Mouse (Mus musculus) E14TG2a.4 (cell line): ENCODE data around the gene Aurkc.
"Not testable (repeated sequence)": the region's sequence is repeated elsewhere in the genome, so short reads cannot be mapped to it uniquely, and the experiment has no call there.

ENCODE experiments used
- H3K27me3 ChIP-seq: 2 replicates; pipeline ENCODE4 v1.6.1; 2014; ENCODE audit warnings: low read length, control low read depth; ENCODE audit not compliant: insufficient read depth
- H3K36me3 ChIP-seq: 2 replicates; pipeline ENCODE4 v1.6.1; 2014; ENCODE audit warnings: low read length, control low read depth; ENCODE audit not compliant: insufficient read depth
- H3K4me1 ChIP-seq: replicated peaks from 2 replicates; pipeline ENCODE4 v1.6.1; 2014; ENCODE audit warnings: low read depth, low read length, control low read depth
- H3K4me3 ChIP-seq: replicated peaks from 2 replicates; pipeline ENCODE4 v1.5.1; 2014; ENCODE audit warnings: mild to moderate bottlenecking, low read length
- H3K9me3 ChIP-seq: 2 replicates; pipeline ENCODE4 v1.6.1; 2014; ENCODE audit warnings: low read length, control low read depth
- CTCF ChIP-seq: conservative IDR thresholded peaks from 2 replicates; pipeline ENCODE4 v1.5.1; 2014; ENCODE audit warnings: low read length
- NANOG ChIP-seq: IDR thresholded peaks from 2 replicates; pipeline ENCODE4 v1.6.1; 2014; ENCODE audit warnings: borderline replicate concordance, low read length, mixed read lengths
- POU5F1 ChIP-seq: IDR thresholded peaks from 2 replicates; pipeline ENCODE4 v1.6.1; 2014; ENCODE audit warnings: low read length, borderline replicate concordance

The Aurkc gene

DNA sequence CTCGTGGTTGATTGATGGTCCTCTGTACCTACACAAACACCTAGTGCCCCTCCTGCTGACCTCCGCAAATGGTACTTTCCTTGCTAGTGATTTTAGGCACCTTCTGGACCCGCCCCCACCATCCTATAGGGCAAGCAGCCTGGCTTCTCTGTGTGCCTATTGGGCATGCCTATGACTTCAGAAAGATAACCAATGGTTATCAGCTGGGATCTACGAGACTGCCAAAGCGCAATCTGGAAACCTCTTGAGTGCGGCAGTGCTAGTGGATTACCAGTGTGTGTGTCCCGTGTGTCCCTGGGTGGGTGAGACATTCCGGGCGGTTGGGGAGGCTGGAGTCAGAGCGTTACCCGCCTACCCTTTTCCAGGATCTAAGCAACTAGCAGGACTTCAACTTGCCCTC lies at the start of gene Aurkc:
Gene Aurkc (plus strand): TSS at position 50 of the 400 bp plus-strand sequence.
- Histone ChIP-seq H3K4me3 (peak within 1 kb of the TSS; percentile 66), H3K4me1 (peaks cover 40% of the 10 kb centered on the region)
- not testable (repeated sequence) for H3K9me3 ChIP-seq, H3K27me3 ChIP-seq, H3K36me3 ChIP-seq

DNA sequence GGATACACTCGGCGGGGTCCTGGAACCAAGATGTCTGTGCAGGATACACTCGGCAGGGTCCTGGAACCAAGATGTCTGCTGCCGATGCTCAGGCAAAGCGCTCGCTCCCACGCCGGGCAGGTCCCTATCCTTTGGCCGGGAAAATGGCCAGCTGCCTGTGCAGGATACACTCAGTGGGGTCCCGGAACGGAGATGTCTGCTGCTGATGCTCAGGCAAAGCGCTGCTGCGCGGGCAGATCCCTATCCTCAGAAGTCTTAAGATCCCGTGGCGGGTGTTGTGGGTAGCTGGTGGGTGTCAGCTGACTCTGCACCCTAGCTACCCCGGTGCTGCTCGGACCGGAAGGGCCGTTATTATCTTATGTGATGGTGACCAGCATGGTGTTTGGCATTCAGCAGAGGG lies 47.0 kb upstream of the Aurkc start:
- H3K27me3 ChIP-seq, H3K36me3 ChIP-seq, H3K9me3 ChIP-seq, H3K4me1 ChIP-seq: not testable (repeated sequence)
- H3K4me3 ChIP-seq: peak overlapping the region; percentile 67

DNA sequence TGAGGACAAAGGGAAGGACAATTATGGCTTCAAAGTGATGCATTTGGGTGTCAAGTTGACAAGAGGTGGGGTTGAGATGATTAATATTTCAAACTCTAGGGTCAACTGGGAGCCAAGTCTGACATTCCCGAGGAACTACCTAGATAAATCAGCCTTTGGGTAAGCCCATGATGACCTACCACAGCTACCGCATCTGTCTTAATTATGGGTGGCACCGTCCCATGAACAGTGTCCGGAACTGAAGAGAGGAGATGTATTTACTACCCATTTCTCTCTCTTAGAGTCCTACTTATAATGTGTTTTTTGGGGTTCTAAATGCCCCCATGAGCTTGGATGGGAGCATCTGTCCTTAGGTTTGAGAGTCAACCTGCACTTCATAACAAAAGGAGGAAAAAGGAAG lies 38.5 kb upstream of the Aurkc start:
- H3K36me3 ChIP-seq: no peaks in the 10 kb centered on the region
- H3K4me1 ChIP-seq: peaks cover 19% of the 10 kb centered on the region
- H3K27me3 ChIP-seq: no peaks in the 10 kb centered on the region
- H3K9me3 ChIP-seq: no peaks in the 10 kb centered on the region
- TF ChIP-seq NANOG: no peak
- TF ChIP-seq CTCF: no peak
- TF ChIP-seq POU5F1: no peak
- no peak overlapping the region for H3K4me3 ChIP-seq

DNA sequence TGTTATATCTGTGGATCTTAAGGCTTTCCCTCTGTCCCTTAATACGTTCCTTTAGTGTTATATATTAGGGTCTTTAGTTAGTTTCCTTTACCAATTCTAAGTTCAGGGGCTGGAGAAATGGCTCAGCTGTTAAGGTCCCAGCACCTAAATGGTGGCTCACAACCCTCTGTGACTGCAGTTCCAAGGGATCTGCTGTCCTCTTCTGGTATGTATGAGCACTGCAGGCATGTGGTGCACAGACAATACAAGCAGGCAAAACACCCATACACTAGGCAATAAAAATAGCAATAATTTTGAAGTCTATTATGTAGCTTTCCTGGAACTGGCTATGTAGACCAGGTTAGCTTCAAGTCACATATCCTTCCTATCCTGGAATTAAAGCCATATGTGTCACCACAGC lies 36.5 kb upstream of the Aurkc start:
- Histone ChIP-seq H3K9me3 (no peaks in the 10 kb centered on the region), H3K36me3 (no peaks in the 10 kb centered on the region), H3K27me3 (no peaks in the 10 kb centered on the region), H3K4me1 (peaks cover 13% of the 10 kb centered on the region), H3K4me3 (no peak overlapping the region)
- no peak for TF ChIP-seq NANOG
- TF ChIP-seq CTCF: peak; percentile 92

DNA sequence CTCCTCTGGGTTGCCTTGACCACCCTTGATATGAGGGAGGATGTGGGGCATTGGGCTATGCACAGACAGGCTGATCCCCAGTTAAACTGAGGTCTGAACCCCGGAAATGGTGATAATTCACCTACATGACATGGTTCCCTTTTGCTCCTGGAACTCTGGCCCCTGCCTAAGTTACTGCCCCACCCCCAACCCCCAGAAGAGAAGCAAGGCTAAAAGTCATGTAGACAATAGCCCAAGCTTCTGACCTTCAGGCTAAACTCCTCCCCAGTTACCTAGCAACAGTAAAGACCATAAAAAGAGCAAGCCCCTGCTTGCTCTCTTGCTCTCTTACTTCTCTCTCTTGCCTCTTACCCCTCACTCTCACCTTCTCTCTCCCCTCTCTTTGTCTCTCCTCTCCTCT lies 21.5 kb upstream of the Aurkc start:
- Histone ChIP-seq H3K36me3 (no peaks in the 10 kb centered on the region), H3K27me3 (no peaks in the 10 kb centered on the region), H3K4me3 (no peak overlapping the region), H3K9me3 (peaks cover 7% of the 10 kb centered on the region; the same call in 1 of the 2 replicates), H3K4me1 (peaks cover 29% of the 10 kb centered on the region)
- TF ChIP-seq POU5F1 (no peak), CTCF (no peak), NANOG (no peak)

DNA sequence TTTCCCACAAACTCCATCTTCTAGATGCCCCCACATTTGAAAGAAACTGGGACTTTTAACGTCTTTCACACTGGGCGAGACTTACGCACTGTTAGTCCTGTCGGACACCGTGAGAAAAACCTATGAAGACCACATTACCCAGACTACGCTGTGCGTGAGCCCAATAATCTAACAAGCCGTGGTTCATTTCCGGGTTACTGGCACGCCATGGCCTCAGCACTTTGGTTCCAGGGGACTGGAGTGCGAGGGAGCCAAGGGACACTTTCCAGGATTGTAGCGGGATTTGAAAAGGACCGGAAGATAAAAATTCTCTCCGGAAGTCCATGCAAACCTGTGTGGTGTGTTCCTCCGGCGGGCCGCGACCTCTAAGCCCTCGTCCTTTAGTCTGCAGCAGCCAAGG lies 18.2 kb upstream of the Aurkc start:
- no peaks in the 10 kb centered on the region for H3K27me3 ChIP-seq
- H3K9me3 ChIP-seq: peaks cover 7% of the 10 kb centered on the region; the same call in 1 of the 2 replicates
- peak overlapping the region; percentile 79 for H3K4me3 ChIP-seq
- TF ChIP-seq POU5F1: no peak
- TF ChIP-seq NANOG: no peak
- TF ChIP-seq CTCF: no peak
- H3K36me3 ChIP-seq: peaks cover 1% of the 10 kb centered on the region; the same call in 1 of the 2 replicates
- peaks cover 29% of the 10 kb centered on the region for H3K4me1 ChIP-seq

DNA sequence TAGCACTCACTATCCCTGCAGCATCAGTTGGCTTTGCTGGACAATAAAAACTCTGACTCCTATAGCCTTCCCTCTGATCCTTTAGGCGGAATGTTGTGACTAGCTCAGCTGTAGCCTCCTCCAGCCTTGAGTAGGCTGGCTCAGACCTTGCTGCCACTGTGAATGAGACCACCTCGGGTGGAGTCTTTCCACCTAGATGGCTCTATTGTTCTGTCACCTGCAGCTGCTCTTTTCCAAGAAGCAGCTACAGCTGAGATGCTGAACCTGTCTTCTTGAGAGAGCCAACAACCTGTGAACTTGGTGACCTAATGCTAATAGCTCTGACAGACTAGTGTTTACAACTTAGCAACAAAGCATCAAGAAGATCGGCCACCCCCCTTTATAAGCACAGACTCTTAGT lies 3.8 kb downstream of the Aurkc start:
- not testable (repeated sequence) for H3K36me3 ChIP-seq, H3K4me3 ChIP-seq, H3K9me3 ChIP-seq, H3K27me3 ChIP-seq
- H3K4me1 ChIP-seq: peaks cover 37% of the 10 kb centered on the region

DNA sequence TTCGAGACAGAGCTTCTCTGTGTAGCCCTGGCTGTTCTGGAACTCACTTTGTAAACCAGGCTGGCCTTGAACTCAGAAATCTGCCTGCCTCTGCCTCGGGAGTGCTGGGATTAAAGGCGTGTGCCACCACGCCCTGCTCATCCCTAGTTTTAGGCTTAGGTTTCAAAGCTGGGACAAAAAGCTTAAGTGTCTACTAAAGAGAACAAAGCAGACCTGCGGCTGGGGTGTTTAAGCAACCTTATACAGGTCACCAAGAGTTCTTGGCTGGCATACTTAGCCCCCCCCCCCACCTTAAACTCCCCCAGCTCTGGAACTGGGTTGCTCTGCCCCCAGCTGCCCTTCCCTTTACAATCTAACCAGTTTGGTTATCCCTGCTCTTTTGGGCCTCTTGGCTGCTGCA lies 10.3 kb downstream of the Aurkc start:
- H3K4me1 ChIP-seq, H3K9me3 ChIP-seq, H3K36me3 ChIP-seq, H3K4me3 ChIP-seq, H3K27me3 ChIP-seq: not testable (repeated sequence)

DNA sequence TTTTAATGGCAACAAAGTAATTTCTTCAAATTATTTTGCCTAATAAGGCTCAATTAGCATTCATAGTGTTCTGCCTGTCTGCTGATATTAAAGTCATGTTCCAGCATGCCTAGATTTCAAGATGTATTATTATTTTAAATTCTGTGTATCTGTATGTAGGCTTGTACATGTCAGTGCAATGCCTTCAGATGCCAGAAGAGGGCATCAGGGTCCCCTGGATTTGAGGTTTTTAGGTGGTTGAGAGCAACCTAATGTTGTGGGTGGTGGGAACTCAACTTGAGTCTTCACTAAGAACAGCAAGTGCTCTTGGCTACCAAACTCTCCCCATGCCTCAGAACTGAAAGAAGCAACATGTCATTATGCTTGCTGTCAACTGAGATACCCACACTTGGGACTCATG lies 32.3 kb downstream of the Aurkc start:
- H3K27me3 ChIP-seq: no peaks in the 10 kb centered on the region
- no peaks in the 10 kb centered on the region for H3K36me3 ChIP-seq
- no peak overlapping the region for H3K4me3 ChIP-seq
- no peaks in the 10 kb centered on the region for H3K9me3 ChIP-seq
- no peaks in the 10 kb centered on the region for H3K4me1 ChIP-seq
- TF ChIP-seq POU5F1 (no peak), CTCF (peak; percentile 80), NANOG (no peak)

DNA sequence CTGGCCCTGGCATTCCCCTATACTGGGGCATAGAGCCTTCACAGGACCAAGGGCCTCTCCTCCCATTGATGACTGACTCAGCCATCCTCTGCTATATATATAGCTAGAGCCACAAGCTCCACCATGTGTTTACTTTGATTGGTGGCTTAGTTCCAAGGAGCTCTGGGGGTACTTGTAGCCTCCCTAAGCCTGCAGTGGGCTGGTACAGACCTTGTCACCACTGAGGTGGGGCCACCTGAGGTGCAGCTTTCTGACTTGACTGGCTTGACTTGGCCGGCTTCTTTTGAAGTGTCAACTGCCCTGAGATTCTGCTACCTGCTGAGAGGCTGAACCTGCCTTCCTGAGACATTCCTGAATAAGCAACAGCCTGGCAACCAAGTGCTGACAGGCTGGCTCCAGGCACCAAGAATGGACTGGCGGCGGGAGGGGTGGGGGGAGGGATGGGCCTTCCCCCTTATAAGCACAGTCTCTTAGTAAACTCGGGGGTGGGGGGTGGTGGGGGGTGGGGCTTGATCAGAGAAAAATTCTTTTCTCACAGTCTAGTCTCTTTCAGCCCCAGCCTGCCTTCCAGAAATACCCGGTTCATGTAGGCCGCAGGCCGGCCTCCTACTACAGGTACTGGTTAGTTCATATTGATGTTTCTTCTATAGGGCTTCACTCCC lies 54.7 kb downstream of the Aurkc start:
- Histone ChIP-seq H3K4me1 (peaks cover 13% of the 10 kb centered on the region), H3K9me3 (peaks cover 15% of the 10 kb centered on the region; the same call in 1 of the 2 replicates)
- H3K4me3 ChIP-seq, H3K27me3 ChIP-seq, H3K36me3 ChIP-seq: not testable (repeated sequence)
